Mouse (Mus musculus): ENCODE results near the gene Usp12. TPM values are rescaled to one million over a fixed set of nuclear protein-coding genes. Genes with fewer than 3 reads are reported as not detected.
A peak's percentile ranks its signal among the peaks of the same experiment; 100 is the strongest.
"Not testable (repeated sequence)": the region's sequence is repeated elsewhere in the genome, so short reads cannot be mapped to it uniquely, and the experiment has no call there.

The Usp12 gene
- total RNA-seq, 2 experiments from 2014 or later: 16.4 to 17.9 TPM

DNA sequence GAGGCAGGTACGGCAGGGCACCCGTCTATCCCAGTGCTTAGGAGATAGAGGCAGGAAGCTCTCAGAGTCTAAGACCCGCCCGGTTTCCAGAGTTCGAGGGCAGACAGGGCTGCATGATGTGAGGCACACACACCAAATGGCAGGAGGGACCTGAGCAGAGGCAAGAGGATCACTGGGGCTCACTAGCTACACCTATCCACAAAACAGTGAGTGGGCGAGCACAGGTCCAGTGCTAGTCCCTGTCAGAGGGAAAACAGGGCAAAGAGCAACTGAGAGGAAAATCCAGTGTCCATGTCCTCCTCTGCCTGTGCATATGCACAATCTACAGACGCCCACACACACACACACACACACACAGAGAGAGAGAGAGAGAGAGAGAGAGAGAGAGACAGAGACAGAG lies 43.8 kb downstream of the Usp12 start:
- DNase-seq (ENCODE audit: low spot score): no peak

GRCm38 (mm10) chr5:146750273-146750672 lies 44.5 kb downstream of the Usp12 start:
- peak; percentile 34 for DNase-seq (ENCODE audit: low spot score)

- no peak for DNase-seq (ENCODE audit: low spot score)
These were observed 44.9 kb downstream of the Usp12 start for GRCm38 (mm10) chr5:146749857-146750256.

DNA sequence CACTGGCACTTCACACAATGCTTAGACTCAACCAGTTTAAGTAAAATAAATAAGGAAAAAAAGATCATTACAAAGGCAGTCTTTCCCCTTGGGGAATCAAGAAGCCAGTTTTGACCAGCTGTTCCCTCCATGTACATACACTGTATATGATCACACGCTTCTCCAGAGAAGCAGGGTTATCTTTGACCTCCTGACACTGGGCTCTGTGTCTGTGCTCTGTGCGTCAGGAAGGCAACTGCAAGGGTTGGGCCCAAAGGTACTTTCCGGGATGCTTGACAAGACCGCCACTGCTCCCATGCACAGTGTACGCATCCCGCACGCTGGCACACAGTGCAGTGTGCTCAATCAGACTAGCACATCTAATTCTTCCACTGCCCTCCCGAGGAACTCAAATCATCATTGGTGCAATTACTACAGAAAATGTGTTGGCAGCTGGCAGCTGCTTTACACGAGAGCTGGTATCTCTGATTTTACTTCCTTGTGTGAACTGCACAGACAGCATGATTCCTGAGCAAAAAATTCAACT lies 57.8 kb downstream of the Usp12 start:
- no peak for DNase-seq (ENCODE audit: low spot score)

GRCm38 (mm10) chr5:146736348-146736747 lies 58.5 kb downstream of the Usp12 start:
- DNase-seq (ENCODE audit: low spot score): no peak

DNA sequence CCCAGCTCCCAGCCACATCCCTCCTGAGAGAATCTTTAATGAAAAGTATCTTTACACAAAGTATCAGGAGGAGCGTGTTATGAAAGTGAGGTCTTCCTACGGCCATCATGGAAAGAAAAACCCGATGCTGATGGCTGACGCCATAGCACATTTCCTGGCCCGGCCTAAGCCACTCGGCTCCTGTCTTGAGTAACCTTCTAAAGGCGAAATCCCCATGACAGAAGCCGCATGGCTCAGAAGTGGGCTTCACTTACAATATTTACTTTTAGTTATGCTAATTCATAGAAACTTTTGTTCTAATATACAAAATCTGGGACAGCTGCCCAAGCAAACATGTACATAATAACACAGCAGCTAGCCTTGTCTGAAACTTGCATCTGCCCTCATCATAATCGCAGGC lies 59.8 kb downstream of the Usp12 start:
- DNase-seq (ENCODE audit: low spot score): not testable (repeated sequence)

GRCm38 (mm10) chr5:146733888-146734640 lies 60.7 kb downstream of the Usp12 start:
- DNase-seq (ENCODE audit: low spot score): no peak

GRCm38 (mm10) chr5:146733372-146733771 lies 61.4 kb downstream of the Usp12 start:
- DNase-seq (ENCODE audit: low spot score): no peak

GRCm38 (mm10) chr5:146727006-146727405 lies 67.8 kb downstream of the Usp12 start:
- DNase-seq (ENCODE audit: low spot score): no peak

DNA sequence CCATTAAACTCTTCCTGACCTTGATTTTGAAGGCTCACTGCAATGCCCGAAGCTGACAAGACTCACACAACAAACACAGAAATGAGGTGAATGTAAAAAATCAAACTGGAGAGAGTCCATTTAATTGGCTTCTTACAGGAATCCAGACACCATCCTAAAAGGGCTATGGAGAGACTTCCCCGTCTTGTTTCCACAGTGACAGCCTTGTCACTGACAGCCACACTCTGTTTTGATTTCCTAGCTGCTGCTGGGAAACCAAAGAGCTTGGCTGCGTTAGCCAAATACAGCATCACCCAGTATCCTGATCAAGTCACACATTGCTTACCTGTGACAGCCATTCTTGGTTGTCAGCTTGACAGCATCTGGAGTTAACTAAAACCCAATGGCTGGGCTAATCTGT lies 69.8 kb downstream of the Usp12 start:
- DNase-seq (ENCODE audit: low spot score): no peak

GRCm38 (mm10) chr5:146723452-146723851 lies 71.4 kb downstream of the Usp12 start:
- no peak for DNase-seq (ENCODE audit: low spot score)

- DNase-seq (ENCODE audit: low spot score): no peak
These were observed 72.6 kb downstream of the Usp12 start for GRCm38 (mm10) chr5:146722226-146722625.

DNA sequence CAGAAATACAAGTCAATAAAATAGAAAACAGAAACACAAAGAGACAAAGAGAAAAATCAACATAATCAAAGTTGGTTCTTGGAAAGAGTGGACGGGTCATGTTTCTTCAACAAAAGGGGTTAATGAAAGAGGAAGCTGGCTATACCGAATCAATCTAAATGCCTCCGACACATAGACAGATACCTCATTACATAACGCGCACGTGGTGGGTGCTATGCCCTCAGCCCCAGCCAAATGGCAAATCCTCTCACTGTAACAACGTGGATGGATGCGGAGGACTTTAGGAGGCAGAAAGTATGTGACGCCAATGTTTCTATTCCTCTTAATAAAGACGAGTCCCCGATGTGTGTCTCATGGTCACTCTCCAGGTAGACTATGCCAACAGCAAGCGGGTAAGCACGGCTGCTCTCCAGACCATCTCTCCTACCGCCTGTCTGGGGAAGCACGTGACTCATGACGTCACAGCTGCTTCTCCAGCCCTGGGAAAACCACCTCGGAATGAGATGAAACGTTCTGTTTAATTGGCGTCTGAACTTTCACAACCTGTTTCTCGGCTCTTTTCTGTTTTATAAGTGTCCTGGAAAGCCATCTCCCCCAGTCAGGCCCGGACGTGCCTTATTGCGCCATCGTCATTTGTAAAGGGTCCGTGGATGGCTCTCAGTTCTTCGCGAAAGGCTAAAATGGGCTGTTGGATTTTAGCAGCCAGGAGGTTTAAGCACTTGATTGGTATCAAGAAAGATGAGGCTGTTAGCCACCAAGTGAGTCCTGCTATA lies 75.0 kb downstream of the Usp12 start:
- DNase-seq (ENCODE audit: low spot score): no peak

- no peak for DNase-seq (ENCODE audit: low spot score)
These were observed 81.0 kb downstream of the Usp12 start for GRCm38 (mm10) chr5:146713836-146714235.

- no peak for DNase-seq (ENCODE audit: low spot score)
These were observed 81.7 kb downstream of the Usp12 start for GRCm38 (mm10) chr5:146713088-146713487.

GRCm38 (mm10) chr5:146712282-146712918 lies 82.4 kb downstream of the Usp12 start:
- DNase-seq (ENCODE audit: low spot score): no peak

- DNase-seq (ENCODE audit: low spot score): no peak
These were observed 85.4 kb downstream of the Usp12 start for GRCm38 (mm10) chr5:146709361-146709760.

DNA sequence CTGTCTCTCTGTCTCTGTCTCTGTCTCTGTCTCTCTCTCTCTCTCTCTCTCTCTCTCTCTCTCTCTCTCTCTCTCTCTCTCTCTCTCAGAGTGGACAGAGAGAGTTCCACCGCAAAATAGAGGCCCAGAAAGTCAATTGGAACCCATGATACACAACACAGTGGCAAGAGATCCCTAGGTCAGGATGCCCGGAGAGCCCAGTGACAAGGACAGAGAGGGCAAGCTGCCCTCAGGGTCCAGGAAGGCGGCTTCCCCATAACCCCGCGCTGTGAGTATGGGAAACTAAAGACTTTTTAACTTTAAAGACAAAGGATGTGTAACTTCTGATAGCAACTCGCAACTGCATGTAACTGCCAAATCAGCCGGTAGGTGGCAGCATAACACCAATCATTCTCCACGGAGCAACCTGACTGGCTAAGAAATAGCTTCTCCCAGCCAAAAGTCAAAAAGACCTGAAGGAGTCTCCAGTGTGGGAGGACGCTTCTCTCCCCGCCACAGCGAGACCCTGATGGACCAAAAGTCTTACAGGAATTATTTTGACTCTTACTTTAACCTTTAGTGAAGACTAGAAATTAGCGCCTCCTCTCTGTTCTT lies 88.9 kb downstream of the Usp12 start:
- DNase-seq (ENCODE audit: low spot score): peak; percentile 84

GRCm38 (mm10) chr5:146705411-146705810 lies 89.4 kb downstream of the Usp12 start:
- no peak for DNase-seq (ENCODE audit: low spot score)

DNA sequence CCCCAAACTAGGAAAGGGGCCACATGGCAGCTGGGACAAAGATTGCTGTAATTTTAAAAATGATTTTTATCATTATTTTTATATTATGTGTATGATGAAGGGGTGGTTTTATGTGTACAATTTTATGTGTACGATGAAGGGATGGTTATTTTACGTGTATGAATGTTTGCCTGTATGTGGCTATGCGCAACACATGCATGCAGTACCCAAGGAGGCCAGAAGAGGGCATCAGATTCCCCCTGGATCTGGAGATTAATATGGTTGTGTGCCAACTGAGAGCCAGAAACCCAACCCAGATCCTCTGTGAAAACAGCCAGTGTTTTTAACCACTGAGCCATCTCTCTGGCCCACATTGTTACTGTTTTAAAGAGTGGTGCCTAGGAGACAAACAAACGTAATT lies 90.6 kb downstream of the Usp12 start:
- DNase-seq (ENCODE audit: low spot score): no peak

DNA sequence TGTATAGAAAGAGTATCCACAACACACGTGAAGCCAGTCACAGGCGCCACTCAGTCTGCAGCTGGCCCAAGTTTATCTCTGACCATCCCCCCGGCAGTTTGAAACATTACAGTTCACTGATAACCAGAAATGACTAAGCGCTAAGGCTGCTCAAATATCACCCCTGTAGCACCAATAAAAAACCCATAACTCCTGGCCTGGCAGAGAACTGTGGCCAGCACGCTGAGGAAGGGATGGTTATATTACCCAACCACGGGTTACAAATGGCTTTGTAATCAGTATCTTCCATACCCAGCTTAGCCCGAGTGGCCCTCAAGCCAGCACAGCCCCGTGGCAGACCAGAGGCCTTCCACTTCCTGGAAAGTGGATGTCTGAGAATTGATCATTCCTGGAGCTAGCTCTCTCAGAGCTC lies 91.1 kb downstream of the Usp12 start:
- DNase-seq (ENCODE audit: low spot score): no peak

DNA sequence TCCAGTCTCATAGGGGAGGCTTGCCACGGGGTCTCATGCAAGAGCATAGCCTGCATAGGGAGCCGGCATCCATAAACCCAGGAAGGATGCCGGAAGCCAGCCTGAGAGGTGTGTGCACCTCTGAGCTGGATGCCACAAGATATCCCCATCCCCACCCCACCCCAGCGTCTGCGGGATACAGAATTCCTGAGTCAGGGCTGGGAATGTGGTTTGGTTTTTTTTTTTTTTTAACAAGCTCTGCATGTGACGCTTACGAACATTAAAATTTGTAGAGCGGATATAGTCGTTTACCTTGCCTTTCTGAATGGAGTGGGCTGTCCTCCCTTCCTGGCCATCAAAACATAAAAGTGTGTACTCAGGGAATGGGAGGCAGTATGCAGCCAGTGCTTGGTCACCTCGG lies 94.7 kb downstream of the Usp12 start:
- no peak for DNase-seq (ENCODE audit: low spot score)

All from gastrocnemius, adult 18-20 months (tissue).